Mouse (Mus musculus) small intestine, adult 2 months (tissue): ENCODE results near the gene Sept5.

Experiments used
- CTCF ChIP-seq: fragments of 200-500 bp; IDR thresholded peaks from 2 replicates; pipeline ENCODE4 v1.5.1; 2012; ENCODE audit warnings: low read depth, mild to moderate bottlenecking, control low read depth, inconsistent platforms, low read length, moderate library complexity, mixed read lengths; ENCODE audit not compliant: insufficient replicate concordance, insufficient read length; ENCODE audit errors: extremely low read depth
- POLR2A ChIP-seq: fragments of 200-500 bp; IDR thresholded peaks from 2 replicates; pipeline ENCODE4 v1.6.1; 2012; ENCODE audit warnings: low read depth, mild to moderate bottlenecking, control low read depth, inconsistent platforms, low read length, moderate library complexity

DNA sequence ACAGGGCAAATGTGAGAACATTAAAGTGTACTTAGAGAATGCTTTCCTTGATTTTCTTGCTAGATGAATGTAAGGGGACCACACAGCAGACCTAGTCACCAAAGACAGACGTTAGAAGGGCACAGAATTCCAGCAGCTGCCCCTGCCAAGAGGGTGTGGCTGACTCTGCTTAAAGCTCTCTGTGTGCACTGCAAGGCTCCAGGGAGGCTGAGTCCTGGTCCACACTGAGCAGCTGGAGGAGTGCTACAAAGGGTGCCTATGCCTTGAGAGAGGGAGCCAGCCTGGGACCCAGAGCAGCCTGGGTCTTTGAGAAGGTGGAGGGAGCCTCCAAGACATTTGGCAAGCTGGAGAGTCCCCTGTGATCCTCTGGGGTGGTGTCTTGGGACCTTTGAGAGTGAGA lies 3.6 kb upstream of the Sept5 start:
- TF ChIP-seq CTCF (no peak), POLR2A (no peak)
